Mouse (Mus musculus) CH12.LX (cell line): ENCODE measurements around the gene Acsm3. TPM values are rescaled to one million over a fixed set of nuclear protein-coding genes. Genes with fewer than 3 reads are reported as not detected.

Experiments used
- DNase-seq: peaks from one replicate; pipeline ENCODE4 v3.0.0-alpha.2; 2013; ENCODE audit errors: extremely low read depth
- H3K27ac ChIP-seq: 2 replicates; pipeline ENCODE4 v1.5.1; 2012; ENCODE audit warnings: low read depth, mild to moderate bottlenecking, control low read depth, moderate library complexity; ENCODE audit not compliant: insufficient read depth
- H3K27me3 ChIP-seq: replicated peaks from 2 replicates; pipeline ENCODE3; 2012; ENCODE audit warnings: inconsistent platforms
- H3K36me3 ChIP-seq, 2 experiments: replicated peaks in 1 of 2; 2 replicates each; pipeline versions ENCODE3 to v1.6.1; 2012; ENCODE audit warnings: inconsistent platforms in 1 of 2, low read length in 1 of 2, mild to moderate bottlenecking in 1 of 2, mixed read lengths in 1 of 2, moderate library complexity in 1 of 2; ENCODE audit not compliant: control insufficient read depth in 1 of 2, insufficient read depth in 1 of 2
- H3K4me1 ChIP-seq, 2 experiments: 2 replicates each; pipeline ENCODE4 v1.6.1; 2012; ENCODE audit warnings: inconsistent platforms in 1 of 2, moderate library complexity in 1 of 2; ENCODE audit not compliant: insufficient read depth in 2 of 2, control insufficient read depth in 1 of 2
- H3K4me2 ChIP-seq: 2 replicates; pipeline ENCODE4 v1.6.1; 2012; ENCODE audit warnings: low read depth, mild to moderate bottlenecking, control low read depth; ENCODE audit not compliant: poor library complexity, insufficient read depth, severe bottlenecking
- H3K4me3 ChIP-seq, 3 experiments: fragments of 150-350 bp in 1 of 3; sonication (generic) in 1 of 3; replicated peaks in 1 of 3; 2 replicates each; pipeline versions ENCODE3 to v1.5.1; 2011 to 2012; ENCODE audit warnings: low read depth in 2 of 3, low read length in 2 of 3, mild to moderate bottlenecking in 2 of 3, moderate library complexity in 2 of 3, control low read depth in 1 of 3, improper control_type of control experiment in 1 of 3, inconsistent platforms in 1 of 3, mixed read lengths in 1 of 3; ENCODE audit not compliant: poor library complexity in 1 of 3
- H3K79me2 ChIP-seq: replicated peaks from 2 replicates; pipeline ENCODE4 v1.6.1; 2012; ENCODE audit warnings: mild to moderate bottlenecking, moderate library complexity; ENCODE audit not compliant: control insufficient read depth, poor library complexity, insufficient read depth, severe bottlenecking; ENCODE audit errors: extremely low read depth
- H3K9ac ChIP-seq: 2 replicates; pipeline ENCODE4 v1.6.1; 2012; ENCODE audit warnings: low read depth, mild to moderate bottlenecking, control low read depth, moderate library complexity; ENCODE audit not compliant: insufficient read depth
- H3K9me3 ChIP-seq: replicated peaks from 2 replicates; pipeline ENCODE3; 2012; ENCODE audit warnings: low read length, inconsistent platforms, mixed read lengths
- CHD1 ChIP-seq: IDR thresholded peaks from 2 replicates; pipeline ENCODE4 v1.6.1; 2012; ENCODE audit warnings: low read depth, low read length, improper control_type of control experiment, inconsistent platforms
- CHD2 ChIP-seq: IDR thresholded peaks from 2 replicates; pipeline ENCODE4 v1.6.1; 2011; ENCODE audit warnings: low read length, improper control_type of control experiment
- CTCF ChIP-seq, 2 experiments: IDR thresholded peaks in 1 of 2; conservative IDR thresholded peaks in 1 of 2; 2 replicates each; pipeline ENCODE4 v1.5.1; 2011 to 2012; ENCODE audit warnings: low read depth in 2 of 2, low read length in 2 of 2, improper control_type of control experiment in 1 of 2, inconsistent platforms in 1 of 2, mild to moderate bottlenecking in 1 of 2, moderate library complexity in 1 of 2
- E2F4 ChIP-seq: IDR thresholded peaks from 2 replicates; pipeline ENCODE4 v1.6.1; 2011; ENCODE audit warnings: low read depth, low read length, improper control_type of control experiment; ENCODE audit not compliant: insufficient replicate concordance
- EP300 ChIP-seq: IDR thresholded peaks from 2 replicates; pipeline ENCODE4 v1.6.1; 2011; ENCODE audit warnings: low read length, improper control_type of control experiment
- ETS1 ChIP-seq: conservative IDR thresholded peaks from 2 replicates; pipeline ENCODE4 v1.6.1; 2012; ENCODE audit warnings: low read depth, mild to moderate bottlenecking, inconsistent platforms, low read length, improper control_type of control experiment, moderate library complexity
- GABPA ChIP-seq: IDR thresholded peaks from 2 replicates; pipeline ENCODE4 v1.6.1; 2012; ENCODE audit warnings: low read depth, low read length, improper control_type of control experiment, inconsistent platforms; ENCODE audit not compliant: insufficient replicate concordance
- HCFC1 ChIP-seq: IDR thresholded peaks from 2 replicates; pipeline ENCODE4 v1.6.1; 2012; ENCODE audit warnings: low read depth, mild to moderate bottlenecking, inconsistent platforms, low read length, improper control_type of control experiment
- IRF4 ChIP-seq: IDR thresholded peaks from 2 replicates; pipeline ENCODE4 v1.6.1; 2014; ENCODE audit warnings: low read depth, mild to moderate bottlenecking, inconsistent platforms, low read length, improper control_type of control experiment
- JUND ChIP-seq: conservative IDR thresholded peaks from 2 replicates; pipeline ENCODE4 v1.6.1; 2011; ENCODE audit warnings: low read depth, low read length, improper control_type of control experiment
- MAZ ChIP-seq: IDR thresholded peaks from 2 replicates; pipeline ENCODE4 v1.6.1; 2012; ENCODE audit warnings: low read depth, mild to moderate bottlenecking, inconsistent platforms, low read length, improper control_type of control experiment, moderate library complexity
- MEF2A ChIP-seq: IDR thresholded peaks from 2 replicates; pipeline ENCODE4 v1.6.1; 2014; ENCODE audit warnings: low read depth, mild to moderate bottlenecking, inconsistent platforms, low read length, improper control_type of control experiment, borderline replicate concordance
- MXI1 ChIP-seq: IDR thresholded peaks from 2 replicates; pipeline ENCODE4 v1.6.1; 2011; ENCODE audit warnings: mild to moderate bottlenecking, low read depth, low read length, improper control_type of control experiment
- MYC ChIP-seq: IDR thresholded peaks from 2 replicates; pipeline ENCODE4 v1.6.1; 2011; ENCODE audit warnings: low read depth, mild to moderate bottlenecking, improper control_type of control experiment, low read length
- NELFE ChIP-seq: IDR thresholded peaks from 2 replicates; pipeline ENCODE4 v1.6.1; 2011; ENCODE audit warnings: low read depth, low read length, improper control_type of control experiment
- RAD21 ChIP-seq: IDR thresholded peaks from 2 replicates; pipeline ENCODE4 v1.6.1; 2011; ENCODE audit warnings: low read depth, mild to moderate bottlenecking, low read length, improper control_type of control experiment, moderate library complexity
- SIN3A ChIP-seq: IDR thresholded peaks from 2 replicates; pipeline ENCODE4 v1.6.1; 2012; ENCODE audit warnings: low read length, improper control_type of control experiment, inconsistent platforms
- TBP ChIP-seq: conservative IDR thresholded peaks from 2 replicates; pipeline ENCODE4 v1.6.1; 2011; ENCODE audit warnings: low read depth, low read length, improper control_type of control experiment
- UBTF ChIP-seq: IDR thresholded peaks from 2 replicates; pipeline ENCODE4 v1.6.1; 2012; ENCODE audit warnings: low read depth, mild to moderate bottlenecking, inconsistent platforms, low read length, improper control_type of control experiment, moderate library complexity
- USF2 ChIP-seq: conservative IDR thresholded peaks from 2 replicates; pipeline ENCODE4 v1.6.1; 2011; ENCODE audit warnings: low read depth, low read length, improper control_type of control experiment
- ZKSCAN1 ChIP-seq: IDR thresholded peaks from 2 replicates; pipeline ENCODE4 v1.6.1; 2012; ENCODE audit warnings: low read depth, inconsistent platforms, low read length, improper control_type of control experiment, borderline replicate concordance
- dilution Hi-C: fragments of 300-500 bp; cut with MboI; formaldehyde crosslinking; loops from 2 replicates; pipeline ENCODE4 v1.14.3; 2020; ENCODE audit warnings: low sequenced_read_pairs; ENCODE audit not compliant: extremely low pct_unique_long_range_greater_than_20kb, extremely low pct_ligation_motif_present
- in situ Hi-C: fragments of 300-500 bp; cut with MboI; formaldehyde crosslinking; loops from 3 replicates; pipeline ENCODE4 v1.14.3; 2019; ENCODE audit warnings: low sequenced_read_pairs, low pct_ligation_motif_present, low pct_unique_long_range_greater_than_20kb, mixed read lengths
- polyA plus RNA-seq: library from polyadenylated mRNA; unstranded; fragments of >175 nt; gene quantifications from 2 replicates; pipeline ENCODE4 v1.2.1, GENCODE M21; 2012; ENCODE audit warnings: low read depth; ENCODE audit not compliant: insufficient read length
- total RNA-seq, 2 experiments: library from RNA; depleted of rRNA; stranded (reverse); fragments of 300-350 nt in 1 of 2; fragments of >200 nt in 1 of 2; gene quantifications; 2 replicates each; pipeline ENCODE4 v1.2.3; 2012 to 2014

Gene Acsm3
- total and polyA plus RNA-seq, 3 experiments, result 0.17 to 0.69 TPM; not detected in 1

DNA sequence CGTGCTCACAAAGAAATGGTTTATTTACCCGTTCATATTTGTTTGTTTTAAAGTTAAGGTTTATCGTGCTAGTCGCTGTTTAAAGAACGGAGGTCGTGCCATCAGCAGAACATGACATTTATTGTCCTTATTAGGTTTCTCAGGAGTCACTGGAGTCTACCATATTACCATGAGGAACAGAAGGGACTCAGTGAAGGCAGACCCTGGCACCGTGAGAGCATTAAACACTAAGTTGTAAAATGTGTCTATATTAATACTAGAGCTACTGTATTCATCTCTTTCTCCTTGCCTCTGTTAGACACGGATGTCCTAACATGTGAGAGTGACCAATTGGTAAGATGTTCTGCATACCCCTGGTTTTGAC lies 39.8 kb upstream of the Acsm3 start:
- dilution Hi-C loops, result no loop called here
- DNase-seq, result no peak
- in situ Hi-C loops, result no loop called here
- H3K79me2 ChIP-seq, result peaks cover 10% of the 10 kb centered on the region
- H3K9ac ChIP-seq, result peak overlapping the region; percentile 71
- H3K36me3 ChIP-seq, result peaks cover 22 to 32% of the 10 kb centered on the region in 2 experiments
- TF ChIP-seq NELFE (no peak), SIN3A (no peak), EP300 (no peak), E2F4 (no peak), MAZ (no peak), GABPA (no peak)
- H3K9me3 ChIP-seq, result no peaks in the 10 kb centered on the region
- peak overlapping the region; percentile 64; the same call in 1 of the 2 replicates for H3K4me2 ChIP-seq
- H3K4me1 ChIP-seq, result peaks cover 6 to 14% of the 10 kb centered on the region in 2 experiments
- H3K27ac ChIP-seq, result no peak overlapping the region
- H3K27me3 ChIP-seq, result no peaks in the 10 kb centered on the region
- peak overlapping the region; percentile 86 to 98 (median 97) for H3K4me3 ChIP-seq

DNA sequence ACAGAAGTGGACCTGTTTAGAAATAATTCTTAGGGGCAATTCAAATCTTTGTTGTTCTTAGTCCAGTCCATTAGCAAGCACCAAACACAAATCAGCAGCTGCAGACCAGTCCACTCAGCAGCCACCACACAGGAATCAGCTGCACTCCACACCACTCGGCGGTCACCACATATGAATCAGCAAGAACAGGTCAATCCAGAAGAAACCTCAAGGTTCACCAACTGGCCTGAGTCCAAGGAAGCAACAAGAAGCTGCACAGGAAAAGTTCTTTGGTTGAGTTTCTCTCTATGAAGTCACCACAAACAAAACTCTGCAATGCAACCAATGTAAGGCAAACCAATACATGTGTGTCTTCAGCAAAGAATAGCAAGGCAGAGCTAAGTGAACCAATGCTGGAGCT lies 33.1 kb upstream of the Acsm3 start:
- Histone ChIP-seq H3K9ac (no peak overlapping the region), H3K27ac (no peak overlapping the region), H3K27me3 (peaks cover 11% of the 10 kb centered on the region), H3K79me2 (no peaks in the 10 kb centered on the region), H3K9me3 (peaks cover 5% of the 10 kb centered on the region), H3K4me2 (no peak overlapping the region), H3K36me3 (no peaks in the 10 kb centered on the region), H3K4me3 (no peak overlapping the region), H3K4me1 (no peaks in the 10 kb centered on the region)
- no peak for TF ChIP-seq ETS1
- TF ChIP-seq JUND, result no peak
- no peak for TF ChIP-seq USF2
- TF ChIP-seq IRF4, result no peak
- TF ChIP-seq MEF2A, result no peak
- TF ChIP-seq MAZ, result no peak
- no peak for TF ChIP-seq CHD2
- TF ChIP-seq HCFC1, result no peak
- TF ChIP-seq TBP, result no peak
- TF ChIP-seq CHD1, result no peak
- TF ChIP-seq RAD21, result no peak
- TF ChIP-seq CTCF (conservative IDR thresholded peaks at IDR 0.05 in 1 of 2, IDR thresholded peaks at IDR 0.05 in 1 of 2; ENCODE audit: low read depth in 2 of 2, low read length in 2 of 2), result no peak
- no peak for TF ChIP-seq UBTF
- no peak for TF ChIP-seq E2F4
- no peak for TF ChIP-seq ZKSCAN1
- no peak for TF ChIP-seq MYC
- TF ChIP-seq MXI1, result no peak
- DNase-seq, result no peak
- dilution Hi-C loops (no loop called here), in situ Hi-C loops (no loop called here)
